ENCODE assay signal across 9 mouse cellular contexts in the genomic region with DNA sequence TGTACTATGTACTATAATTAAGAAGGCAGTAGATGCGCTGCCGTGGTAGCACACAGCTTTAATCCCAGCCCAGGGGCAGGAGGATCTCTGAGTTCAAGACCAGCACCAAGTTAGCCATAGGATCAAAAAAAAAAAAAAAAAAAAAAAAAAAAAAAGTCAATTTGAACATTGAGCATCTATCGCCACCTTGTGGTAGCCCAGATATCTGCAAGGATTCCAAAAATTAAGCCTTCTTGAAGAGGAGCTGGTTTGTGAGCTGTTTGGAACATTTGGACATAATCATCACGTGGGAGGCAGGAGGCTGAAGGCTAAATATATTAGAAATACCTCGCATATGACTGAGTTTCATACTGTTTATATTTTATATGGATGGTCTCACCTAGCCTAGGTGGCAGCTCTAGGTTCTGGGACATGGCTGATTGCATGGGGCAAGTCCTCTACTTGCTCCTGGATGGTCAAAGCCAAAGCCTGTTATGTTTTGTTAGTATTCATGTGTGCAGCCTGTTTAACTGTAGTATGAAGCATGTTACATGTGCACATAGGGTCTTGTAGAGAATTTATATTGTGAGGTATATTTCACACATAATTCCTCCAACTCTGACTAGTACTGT. TPM values are rescaled to one million over a fixed set of nuclear protein-coding genes. Genes with fewer than 3 reads are reported as not detected.
DNase-seq lines count a peak whose midpoint lies in the region; ATAC-seq and TF ChIP-seq lines count a peak whose summit lies in the region.
"Had no signal": no experiment of that assay in that cellular context is flagged by ENCODE, and none has a peak within 500 bp of the region (broad histone marks: within the 10 kb centered on the region; RNA-seq: fewer than 3 reads in every experiment).

No protein-coding gene starts in this region.

- H3K4me1 ChIP-seq in intestine, embryonic 14.5 days (replicated peaks; ENCODE audit: control insufficient read depth, insufficient read depth, low read length): no peaks in the 10 kb centered on the region
- H3K4me1 ChIP-seq in intestine, embryonic 15.5 days (replicated peaks): no peaks in the 10 kb centered on the region
- no peaks in the 10 kb centered on the region for H3K4me1 ChIP-seq in G1E (ENCODE audit: insufficient read depth, low read depth, low read length)

- H3K27ac ChIP-seq in intestine, embryonic 14.5 days (ENCODE audit: low read depth): no peak overlapping the region
- no peak overlapping the region for H3K27ac ChIP-seq in intestine, embryonic 15.5 days
- H3K27ac ChIP-seq: macrophage had no signal

- H3K9ac ChIP-seq in intestine, embryonic 14.5 days (ENCODE audit: low read length): no peak overlapping the region
- H3K9ac ChIP-seq in intestine, embryonic 15.5 days: no peak overlapping the region

- H3K4me3 ChIP-seq in intestine, embryonic 14.5 days (ENCODE audit: low read depth, low read length): no peak overlapping the region
- H3K4me3 ChIP-seq in intestine, embryonic 15.5 days (replicated peaks): no peak overlapping the region
- no peak overlapping the region for H3K4me3 ChIP-seq in G1E (ENCODE audit: low read depth, low read length)

- 0 out of 2 replicates have a peak, but pooled peaks have one; percentile 27 for ATAC-seq in intestine, embryonic 14.5 days (replicated peaks; ENCODE audit: low FRiP score, low TSS enrichment, low read depth)
- ATAC-seq in intestine, embryonic 15.5 days: no peak
- ATAC-seq in G1E (ENCODE audit: extremely low read depth, insufficient number of reproducible peaks, low FRiP score, poor library complexity, severe bottlenecking): no peak

- no peak overlapping the region for H3K4me2 ChIP-seq in intestine, embryonic 14.5 days (ENCODE audit: low read length)
- H3K4me2 ChIP-seq in intestine, embryonic 15.5 days (replicated peaks): no peak overlapping the region

- peak; percentile 62 for TF ChIP-seq CTCF in G1E (IDR thresholded peaks at IDR 0.05; ENCODE audit: low read depth, low read length)

- peak; percentile 73 for DNase-seq in intestine, embryonic 14.5 days (ENCODE audit: low spot score)
- no peak for DNase-seq in G1E (ENCODE audit: low spot score)
- DNase-seq in cerebellum, adult 18-20 months: peak; percentile 61 to 74
- DNase-seq in gastrocnemius, postnatal 10 days: peak; percentile 63
- peak; percentile 23 for DNase-seq in left cerebral cortex, adult 8-10 months (ENCODE audit: low spot score in 2 of 2)
- DNase-seq in ovary, postnatal 10 days (ENCODE audit: low spot score): peak; percentile 44
- DNase-seq in thymus, postnatal 14 days: peak; percentile 71

- H3K27me3 ChIP-seq in intestine, embryonic 14.5 days (replicated peaks; ENCODE audit: control insufficient read depth, insufficient read depth, low read length): no peaks in the 10 kb centered on the region
- no peaks in the 10 kb centered on the region for H3K27me3 ChIP-seq in intestine, embryonic 15.5 days (replicated peaks)
- peaks cover 9% of the 10 kb centered on the region for H3K27me3 ChIP-seq in G1E (ENCODE audit: insufficient read depth, low read length)

- 5% methylated on average over 5 of the region's 5 CpGs for WGBS in intestine, embryonic 14.5 days
- WGBS in intestine, embryonic 15.5 days: 9% methylated on average over 5 of the region's 5 CpGs

- no peaks in the 10 kb centered on the region for H3K9me3 ChIP-seq in intestine, embryonic 14.5 days (ENCODE audit: control insufficient read depth, low read length)
- H3K9me3 ChIP-seq in intestine, embryonic 15.5 days: no peaks in the 10 kb centered on the region
- no peaks in the 10 kb centered on the region for H3K9me3 ChIP-seq in G1E (replicated peaks)

- no peaks in the 10 kb centered on the region for H3K36me3 ChIP-seq in intestine, embryonic 14.5 days (ENCODE audit: control insufficient read depth, insufficient read depth, low read length)
- no peaks in the 10 kb centered on the region for H3K36me3 ChIP-seq in intestine, embryonic 15.5 days
- H3K36me3 ChIP-seq in G1E (replicated peaks): peaks cover 7% of the 10 kb centered on the region

RNA-seq across cellular contexts. Expression of gene Eaf1, which starts 21.6 kb away (rescaled TPM):
- 21.7 and 23.4 TPM in 2 replicates for polyA plus RNA-seq in intestine, embryonic 14.5 days (2014; fragmentation: Nextera tagmentation; extraction: Ambion mirVana)
- polyA plus RNA-seq in intestine, embryonic 15.5 days (2015; fragmentation: Nextera tagmentation; extraction: Ambion mirVana): 19.9 and 21.4 TPM in 2 replicates
- total RNA-seq in G1E (2014; fragmentation: Nextera tagmentation) (32.8 and 44.3 TPM in 2 replicates), G1E (2017) (42.3 and 49.0 TPM in 2 replicates)
- polyA plus RNA-seq in G1E (2012): 182 and 228 TPM in 2 replicates
- 10 to 100 TPM; 15.0 to 24.5 TPM for total RNA-seq in gastrocnemius, postnatal 10 days (2021)
- 10 to 100 TPM; 12.5 to 16.6 (median 13.3) TPM for total RNA-seq in left cerebral cortex, adult 8-10 months (2022)

RNA-seq across cellular contexts. Expression of gene Mettl6, which starts 22.3 kb away (rescaled TPM):
- polyA plus RNA-seq in intestine, embryonic 14.5 days (2014; fragmentation: Nextera tagmentation; extraction: Ambion mirVana): 61.7 and 65.9 TPM in 2 replicates
- polyA plus RNA-seq in intestine, embryonic 15.5 days (2015; fragmentation: Nextera tagmentation; extraction: Ambion mirVana): 52.9 and 54.1 TPM in 2 replicates
- total RNA-seq in G1E (2014; fragmentation: Nextera tagmentation): 47.3 and 57.2 TPM in 2 replicates
- total RNA-seq in G1E (2017): 76.5 and 77.9 TPM in 2 replicates
- 2.3 and 3.1 TPM in 2 replicates for polyA plus RNA-seq in G1E (2012)
- 10 to 100 TPM; 13.3 to 16.4 TPM for total RNA-seq in gastrocnemius, postnatal 10 days (2021)
- 10 to 100 TPM; 30.8 to 37.8 (median 34.0) TPM for total RNA-seq in left cerebral cortex, adult 8-10 months (2022)

RNA-seq across cellular contexts. Expression of gene Sh3bp5, which starts 36.7 kb away (rescaled TPM):
- 10.6 and 10.7 TPM in 2 replicates for polyA plus RNA-seq in intestine, embryonic 14.5 days (2014; fragmentation: Nextera tagmentation; extraction: Ambion mirVana)
- 18.1 and 20.6 TPM in 2 replicates for polyA plus RNA-seq in intestine, embryonic 15.5 days (2015; fragmentation: Nextera tagmentation; extraction: Ambion mirVana)
- total RNA-seq in G1E (2014; fragmentation: Nextera tagmentation) (not detected in 2 replicates), G1E (2017) (0.23 and 0.33 TPM in 2 replicates)
- 0.22 and 0.37 TPM in 2 replicates for polyA plus RNA-seq in G1E (2012)
- total RNA-seq in gastrocnemius, postnatal 10 days (2021): 10 to 100 TPM; 76.2 to 81.0 TPM
- 10 to 100 TPM; 44.6 to 70.2 (median 56.1) TPM for total RNA-seq in left cerebral cortex, adult 8-10 months (2022)

Comparison
In these comparisons a context has a peak if more than half of its experiments do, and no peak if none do; other contexts are left out.
1. RNA of gene Sh3bp5, which starts 36.7 kb away (total RNA-seq): 76.2 to 81.0 TPM in gastrocnemius, postnatal 10 days and 44.6 to 70.2 TPM in left cerebral cortex, adult 8-10 months; 0.23 to 0.33 TPM in G1E; every median in the first group is over 10 times any median in the second.